Mouse (Mus musculus) liver (tissue): ENCODE measurements around the gene Zbtb20.

Source experiments
- DNase-seq: peaks from one replicate; pipeline ENCODE4 v3.0.0-alpha.2; 2020; ENCODE audit warnings: mixed read lengths

Zbtb20 gene

DNA sequence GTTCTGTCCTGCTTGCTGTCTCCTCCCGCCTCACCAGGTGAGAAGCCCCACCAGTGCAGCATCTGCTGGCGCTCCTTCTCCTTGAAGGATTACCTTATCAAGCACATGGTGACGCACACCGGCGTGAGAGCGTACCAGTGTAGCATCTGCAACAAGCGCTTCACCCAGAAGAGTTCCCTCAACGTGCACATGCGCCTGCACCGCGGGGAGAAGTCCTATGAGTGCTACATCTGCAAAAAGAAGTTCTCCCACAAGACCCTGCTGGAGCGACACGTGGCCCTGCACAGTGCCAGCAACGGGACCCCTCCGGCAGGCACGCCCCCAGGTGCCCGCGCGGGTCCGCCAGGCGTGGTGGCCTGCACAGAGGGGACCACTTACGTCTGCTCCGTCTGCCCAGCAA, 742.6 kb downstream of the Zbtb20 start:
- no peak for DNase-seq

DNA sequence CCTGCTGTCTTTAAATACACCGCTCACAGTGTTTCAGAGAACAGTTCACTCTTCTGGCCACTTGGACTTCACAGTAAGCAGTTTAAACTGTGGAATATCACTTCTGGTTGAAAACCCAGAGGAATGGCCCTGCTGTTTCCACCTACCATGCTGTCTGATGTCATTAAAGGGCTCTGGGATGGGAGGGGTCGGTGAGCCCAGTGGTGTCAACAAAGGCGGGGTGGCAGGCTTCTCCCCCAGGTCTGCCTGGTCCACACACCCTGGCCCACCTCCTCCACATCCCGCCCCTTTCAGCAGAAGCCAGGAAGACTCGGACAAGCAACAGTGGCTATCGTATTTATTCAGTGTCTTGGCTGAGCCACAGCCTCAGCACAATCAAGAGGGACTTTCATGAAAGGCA, 743.6 kb downstream of the Zbtb20 start:
- DNase-seq = no peak

DNA sequence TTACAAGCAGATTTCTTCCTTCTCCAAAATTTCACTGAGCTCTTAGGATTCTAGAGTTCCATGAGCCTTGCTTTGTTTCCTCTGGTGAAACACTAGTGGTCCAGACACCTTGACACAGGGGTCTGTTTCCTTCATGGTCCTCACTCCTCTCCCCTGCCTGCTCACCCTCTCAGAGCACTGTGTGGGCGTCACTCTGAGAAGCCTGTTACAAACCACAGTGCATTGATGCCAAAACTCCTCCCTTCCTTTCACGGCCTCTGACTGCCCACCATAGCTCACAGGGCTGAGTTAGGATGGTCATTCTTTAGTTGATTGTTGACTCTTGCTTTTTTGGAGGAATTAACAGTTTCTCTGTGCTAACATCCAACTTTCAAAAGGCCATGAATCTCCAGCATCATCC, 744.7 kb downstream of the Zbtb20 start:
- DNase-seq = no peak

DNA sequence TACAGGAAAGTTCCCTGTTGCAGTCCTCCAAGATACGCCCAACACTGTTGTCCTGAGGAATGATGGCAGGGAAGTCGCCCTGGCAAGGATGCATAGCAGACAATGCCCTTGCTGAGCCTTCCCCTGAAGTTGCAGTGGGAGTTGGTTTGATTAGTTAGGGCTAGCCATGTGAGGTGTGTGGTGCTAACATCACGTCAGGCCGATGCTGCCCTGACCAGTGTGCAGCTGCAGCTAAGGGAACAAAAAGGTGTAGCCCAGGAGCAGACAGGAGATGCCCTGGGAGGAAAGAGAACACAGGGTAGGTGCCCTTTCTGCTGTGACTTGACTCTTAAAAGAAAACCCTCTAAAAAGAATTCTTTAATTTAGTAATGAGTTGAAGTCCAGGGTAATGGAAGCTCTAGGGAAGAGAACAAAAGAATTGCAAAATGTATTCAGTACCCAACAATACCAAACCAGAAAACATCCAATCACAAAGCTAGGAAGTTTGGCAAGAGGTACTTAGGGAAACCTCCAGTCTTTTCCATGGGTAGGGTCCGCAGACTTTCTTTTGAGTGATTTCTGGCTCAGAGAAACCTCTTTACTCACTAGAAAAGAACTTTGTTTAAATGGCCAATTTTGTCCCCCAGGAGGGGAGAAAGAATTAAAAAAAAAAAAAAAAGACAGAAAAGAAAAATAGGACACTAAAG, 747.8 kb downstream of the Zbtb20 start:
- DNase-seq = no peak

DNA sequence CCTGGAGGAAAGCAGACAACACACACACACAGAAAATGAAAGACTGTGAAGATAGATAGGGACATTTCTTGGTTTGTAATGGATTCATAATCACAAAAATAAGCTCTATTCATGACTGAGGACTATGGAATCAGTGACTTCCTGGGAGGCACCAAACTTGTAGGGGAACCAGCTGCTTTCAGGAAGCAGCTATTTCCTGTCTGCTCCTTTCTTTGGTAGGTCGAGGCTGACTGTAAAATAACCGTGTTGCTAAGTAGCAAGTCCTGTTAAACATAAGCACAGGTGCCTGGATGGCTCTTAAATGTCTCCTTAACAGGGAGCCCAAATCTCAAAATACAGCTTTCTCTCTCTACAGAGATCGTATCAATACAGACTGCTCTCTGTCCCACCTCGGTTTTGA, 749.2 kb downstream of the Zbtb20 start:
- no peak for DNase-seq

DNA sequence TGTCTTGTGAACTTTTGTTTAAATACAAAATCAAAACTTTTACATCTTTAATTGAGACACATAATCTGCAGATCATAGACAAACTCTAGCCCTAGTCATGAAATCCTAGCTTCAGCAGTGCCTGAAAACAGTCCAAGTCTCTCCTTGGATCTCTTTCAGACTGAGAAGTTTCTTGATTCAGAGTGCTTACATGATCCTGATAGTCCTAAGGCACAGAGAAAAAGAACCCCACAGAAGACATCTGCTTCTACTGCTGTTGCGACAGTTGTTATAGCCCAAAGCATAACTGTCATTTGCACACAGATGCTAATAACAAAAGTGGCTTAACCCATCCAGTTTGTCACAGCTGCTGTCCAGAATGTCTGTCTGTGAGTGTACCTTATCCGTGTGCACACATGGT, 749.6 kb downstream of the Zbtb20 start:
- no peak for DNase-seq

DNA sequence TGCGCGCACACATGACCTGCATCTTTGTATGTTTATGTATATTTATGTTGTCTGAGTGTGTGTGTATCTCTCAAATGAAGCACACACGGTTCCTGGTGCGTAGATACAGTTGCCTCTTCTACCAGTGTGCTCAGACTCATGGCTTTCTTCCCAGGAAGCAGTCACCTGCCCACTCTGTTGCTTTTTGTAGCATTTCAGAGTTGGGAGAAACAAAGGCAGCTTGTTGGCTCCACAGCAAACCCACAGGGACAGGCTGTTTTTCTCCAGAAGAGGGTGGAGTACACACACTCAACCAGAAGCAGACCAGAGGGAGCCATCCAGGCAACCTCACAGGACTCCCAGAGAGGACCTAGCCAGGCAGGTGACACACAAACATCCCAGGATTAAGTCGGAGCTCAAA, 750.3 kb downstream of the Zbtb20 start:
- no peak for DNase-seq

DNA sequence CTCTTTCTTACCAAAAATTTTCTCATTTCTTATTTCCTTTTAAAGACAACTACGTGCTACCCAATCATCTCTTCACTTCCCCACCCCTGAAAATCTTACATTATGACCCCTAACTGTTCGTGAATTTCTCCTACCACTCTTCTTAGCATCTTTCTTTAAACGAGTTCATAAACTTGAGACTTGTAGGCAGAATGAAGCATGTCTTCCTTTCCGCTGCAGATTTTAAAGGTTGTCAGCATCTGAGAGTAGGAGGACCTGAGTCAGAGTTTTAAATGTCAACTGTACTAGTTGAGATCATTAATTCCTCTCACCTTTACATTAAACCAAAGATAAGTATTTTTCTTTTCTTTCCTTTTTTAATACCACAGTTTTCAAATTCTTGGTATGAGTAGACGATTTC, 753.0 kb downstream of the Zbtb20 start:
- no peak for DNase-seq

DNA sequence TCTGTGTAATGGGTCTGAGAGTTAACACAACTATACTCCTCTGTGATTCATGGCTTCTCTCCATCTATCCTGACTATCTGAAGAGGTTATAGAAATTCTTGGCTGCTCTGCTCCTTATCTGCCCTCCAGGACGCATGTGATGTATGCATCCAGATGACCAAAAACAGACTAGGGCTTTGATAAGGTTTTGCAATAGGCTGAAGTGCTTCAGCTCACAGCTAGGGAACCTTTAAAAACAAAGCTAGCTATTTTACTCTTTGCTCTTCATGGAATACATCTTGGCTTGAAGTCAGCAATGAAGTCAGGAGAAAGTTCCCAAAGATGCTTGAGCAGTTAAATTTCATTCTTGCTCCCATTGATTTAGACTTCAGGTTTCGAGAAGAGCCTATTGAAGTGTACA, 756.1 kb downstream of the Zbtb20 start:
- no peak for DNase-seq

DNA sequence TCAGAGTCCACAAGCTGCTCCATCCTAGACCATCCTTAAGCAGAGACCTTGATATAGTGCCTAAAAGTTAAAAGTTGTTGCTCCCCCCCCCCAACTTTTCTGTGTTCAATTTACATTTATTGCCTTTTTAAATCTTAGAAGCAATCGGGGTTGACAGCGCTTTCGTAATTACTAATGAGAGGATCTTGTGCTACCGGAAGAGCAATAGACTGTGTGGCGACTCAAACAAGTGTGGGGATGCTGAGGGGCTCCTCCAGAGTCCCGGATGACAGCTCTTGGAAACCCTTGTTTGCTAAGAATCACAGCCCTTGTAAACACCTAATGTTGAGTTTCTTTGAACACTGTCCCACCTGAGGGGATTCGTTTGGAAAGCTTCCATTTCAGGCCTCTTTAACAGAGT, 758.4 kb downstream of the Zbtb20 start:
- no peak for DNase-seq

DNA sequence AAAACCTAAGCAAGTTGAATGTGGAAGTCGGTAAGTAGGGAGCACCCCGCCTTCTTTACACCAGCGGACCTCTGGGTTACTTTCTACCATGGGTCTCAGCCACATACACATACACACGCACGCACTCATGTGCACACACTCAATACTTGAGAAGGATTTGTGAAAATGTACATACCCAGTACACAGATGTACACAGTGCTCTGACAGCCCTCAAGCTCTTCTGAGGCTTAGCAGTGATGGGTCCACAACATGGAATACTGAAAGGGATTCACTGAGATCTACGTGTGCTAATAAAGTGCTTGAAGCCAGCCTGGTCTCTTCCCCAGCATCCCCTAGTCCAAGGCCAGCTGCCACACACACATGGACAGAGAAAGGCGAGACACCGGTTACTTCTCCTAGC, 761.6 kb downstream of the Zbtb20 start:
- DNase-seq = no peak

DNA sequence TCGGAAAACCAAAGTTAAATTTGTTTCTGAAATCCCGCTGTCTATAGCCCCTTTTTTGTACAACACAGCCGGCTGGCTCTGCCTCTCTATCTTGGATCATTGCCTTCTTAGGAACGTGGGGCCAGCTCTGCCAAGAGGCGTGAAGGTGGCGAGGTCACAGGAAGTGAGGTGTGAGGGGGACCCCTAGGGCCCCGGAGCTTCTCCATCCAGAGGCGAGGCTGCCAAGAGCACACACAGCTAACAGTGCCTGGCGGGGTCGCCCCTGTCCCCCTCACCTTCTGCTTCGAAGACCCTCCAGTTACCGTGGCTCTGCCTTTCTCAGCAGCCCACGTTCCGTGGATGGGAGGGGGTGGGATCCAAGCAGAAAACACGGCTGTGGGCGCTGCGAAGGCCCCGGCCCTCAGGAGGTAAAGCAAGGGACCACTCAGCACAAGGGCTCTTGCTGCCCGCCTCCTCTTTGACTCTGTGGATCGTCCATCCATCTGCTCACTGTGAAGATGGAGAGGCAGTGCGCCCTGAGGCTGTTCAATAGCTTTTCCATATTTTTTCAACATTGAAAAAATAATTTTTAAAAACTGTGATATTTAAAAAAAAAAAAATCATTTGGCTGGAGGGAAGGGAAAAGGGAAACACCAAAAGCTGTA, 762.8 kb downstream of the Zbtb20 start:
- DNase-seq = no peak

DNA sequence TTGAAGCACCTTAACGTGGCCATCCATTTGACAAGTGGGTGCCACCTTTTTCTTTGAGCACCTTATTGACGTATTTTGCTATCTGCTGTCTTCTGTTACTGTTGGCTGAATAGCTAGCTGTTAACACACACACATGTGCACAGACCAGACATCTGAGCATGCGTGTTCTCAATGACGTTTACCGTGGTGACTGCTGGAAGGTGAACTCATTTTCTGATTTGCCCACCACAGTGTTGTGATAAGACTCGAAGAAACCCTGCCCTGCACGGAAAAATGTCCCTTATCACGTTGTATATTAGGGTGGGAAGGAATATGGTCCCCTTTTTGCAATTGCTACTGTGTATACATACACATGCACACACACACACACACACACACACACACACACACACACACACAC, 765.5 kb downstream of the Zbtb20 start:
- no peak for DNase-seq

DNA sequence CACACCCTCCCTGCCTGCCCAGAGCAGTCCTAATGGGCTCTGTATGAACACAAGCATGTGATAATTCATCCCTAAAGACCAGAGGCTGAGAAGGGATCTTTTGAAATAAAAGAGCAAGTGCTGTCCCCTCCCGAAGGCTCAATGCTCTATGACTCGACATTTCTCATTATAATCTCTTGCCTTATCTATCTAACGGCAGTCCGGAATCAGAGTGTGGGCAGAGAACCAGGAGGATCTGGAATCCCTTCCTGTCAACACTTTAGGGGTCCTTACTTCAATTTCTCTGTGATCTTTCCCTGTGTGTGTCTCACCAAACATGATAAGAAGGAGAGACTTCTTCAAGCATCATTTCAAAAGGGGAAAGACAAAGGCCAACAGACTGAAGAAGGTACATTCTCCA, 770.2 kb downstream of the Zbtb20 start:
- DNase-seq = no peak

DNA sequence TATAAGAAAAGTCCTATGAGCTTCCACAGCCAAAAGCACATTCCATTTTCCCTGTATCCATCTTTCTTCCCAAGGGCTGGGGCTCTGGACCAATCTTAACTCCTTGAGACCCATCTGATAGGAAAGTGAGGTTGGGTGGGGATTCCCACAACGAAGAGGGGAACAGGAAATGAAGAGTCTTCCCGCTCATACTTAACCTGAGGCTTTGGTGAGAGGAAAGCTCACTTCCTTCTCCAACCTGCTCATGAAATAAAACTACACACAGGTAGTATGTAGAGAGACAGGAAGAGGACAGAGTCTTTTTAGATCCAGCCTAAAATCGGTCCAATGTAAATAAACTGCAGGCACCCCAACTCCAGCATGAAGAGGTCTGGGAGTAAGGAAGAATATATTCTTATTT, 771.3 kb downstream of the Zbtb20 start:
- DNase-seq = no peak

DNA sequence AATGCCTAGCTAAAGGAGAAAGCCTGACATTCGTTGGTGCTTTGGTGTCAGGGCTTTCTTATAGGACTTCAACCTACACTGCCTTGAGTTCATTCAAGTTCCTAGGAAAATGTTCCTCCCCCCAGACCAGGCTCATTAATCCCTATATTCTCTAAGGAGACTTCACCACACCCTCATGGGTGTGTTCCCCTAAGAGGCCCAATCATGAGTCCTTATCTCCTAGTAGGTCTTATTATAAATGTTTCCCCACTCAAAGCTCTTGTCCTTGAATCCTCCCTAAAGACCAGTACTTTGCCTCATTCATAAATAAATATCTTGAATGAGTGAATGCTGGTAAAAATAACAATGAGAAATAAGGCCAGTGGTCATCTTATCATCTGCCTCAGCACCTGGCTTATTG, 772.0 kb downstream of the Zbtb20 start:
- no peak for DNase-seq

DNA sequence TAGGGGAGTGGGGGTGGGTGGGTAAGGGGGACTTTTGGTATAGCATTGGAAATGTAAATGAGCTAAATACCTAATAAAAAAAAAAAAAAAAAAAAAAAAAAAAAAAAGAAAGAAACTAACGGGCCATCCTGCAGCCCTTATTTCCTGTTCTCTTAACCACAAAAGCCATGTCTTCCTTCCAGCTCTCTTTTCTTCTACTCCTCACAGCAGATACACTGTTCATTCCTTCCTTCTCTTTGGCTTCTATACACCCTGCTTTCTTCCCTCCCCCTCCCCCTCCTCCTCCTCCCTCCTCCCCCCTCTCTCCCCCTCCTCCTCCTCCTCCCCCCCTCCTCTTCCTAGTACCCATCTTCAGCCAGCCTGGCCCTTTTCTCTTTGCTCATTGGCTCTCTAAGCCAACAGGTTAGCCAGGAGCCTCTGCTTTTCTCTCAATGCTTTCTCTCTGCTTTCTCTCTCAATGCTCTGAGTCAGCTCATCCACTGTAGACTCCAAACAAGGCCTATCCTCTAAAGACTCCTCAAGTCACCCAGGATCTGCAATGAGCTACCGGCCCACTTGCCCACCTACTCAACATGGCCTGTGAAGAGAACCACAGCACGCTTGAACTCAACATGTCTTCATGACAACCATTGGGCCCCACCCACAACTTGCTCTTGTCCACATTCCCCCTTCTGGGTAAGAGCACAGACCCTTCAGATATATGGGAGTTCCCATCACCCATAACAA, 774.8 kb downstream of the Zbtb20 start:
- DNase-seq = no peak

DNA sequence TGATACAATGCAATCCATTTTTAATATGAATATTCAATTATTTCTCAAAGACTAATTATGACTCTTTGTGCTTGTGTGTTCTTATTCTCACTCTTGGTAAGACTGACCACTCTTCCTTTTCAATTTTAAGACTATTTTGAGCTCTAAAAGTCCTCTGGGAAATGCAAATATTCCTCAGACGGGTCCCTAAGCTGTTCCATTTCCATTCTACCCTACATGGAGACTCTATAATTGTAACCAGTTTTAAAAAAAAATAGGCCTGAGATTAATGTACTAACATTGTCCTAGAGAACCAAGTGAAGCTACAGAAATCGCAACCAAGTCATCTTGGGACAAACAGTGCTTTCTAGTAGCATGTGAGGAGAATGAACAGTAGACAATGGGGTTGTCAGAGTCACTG, 777.6 kb downstream of the Zbtb20 start:
- no peak for DNase-seq

DNA sequence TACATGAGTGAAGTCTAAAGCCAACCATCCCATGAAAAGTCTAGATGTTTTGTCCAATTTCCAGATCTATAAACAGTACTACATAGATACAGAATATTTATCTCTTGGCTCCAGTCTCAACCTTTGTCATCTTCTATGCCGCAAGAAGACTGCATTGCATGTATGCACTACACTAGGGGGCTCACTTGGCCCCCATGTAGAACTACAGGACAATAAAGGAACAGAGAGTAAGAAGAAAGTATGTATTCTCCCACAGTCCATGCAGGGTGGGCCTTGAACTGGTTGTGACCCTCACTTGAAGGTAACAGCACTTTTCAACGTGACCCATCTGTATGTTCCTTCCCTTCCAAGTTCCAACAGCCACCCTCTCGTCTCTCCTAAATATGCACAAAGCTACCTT, 778.6 kb downstream of the Zbtb20 start:
- no peak for DNase-seq

DNA sequence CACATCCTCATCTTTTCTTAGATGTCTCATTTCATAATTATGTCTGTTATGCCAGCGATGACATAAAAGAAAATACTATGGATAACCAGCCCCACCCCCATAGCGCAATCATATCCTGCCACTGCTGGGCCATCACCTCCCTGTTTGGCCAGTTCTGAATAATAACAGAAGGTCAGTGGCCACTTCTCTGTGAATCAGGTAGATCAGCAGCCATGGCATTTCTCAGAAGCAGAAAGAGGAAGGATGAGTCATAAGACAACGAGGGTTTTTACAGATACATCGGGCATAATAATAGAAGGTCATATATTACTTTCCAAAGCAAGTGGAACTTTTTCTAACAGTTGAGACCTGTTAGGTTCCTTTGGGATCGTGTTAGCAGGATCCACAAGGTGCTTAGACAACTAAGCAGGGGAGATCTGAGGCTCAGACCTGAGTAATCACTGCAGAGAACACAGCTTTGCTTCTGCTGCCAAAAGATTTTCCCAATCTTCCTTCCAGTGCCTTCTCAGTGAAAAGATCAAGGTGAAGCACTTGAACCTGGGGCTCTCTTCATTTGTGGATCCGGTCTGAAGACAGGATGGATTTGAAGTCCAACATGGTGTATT, 779.6 kb downstream of the Zbtb20 start:
- no peak for DNase-seq

DNA sequence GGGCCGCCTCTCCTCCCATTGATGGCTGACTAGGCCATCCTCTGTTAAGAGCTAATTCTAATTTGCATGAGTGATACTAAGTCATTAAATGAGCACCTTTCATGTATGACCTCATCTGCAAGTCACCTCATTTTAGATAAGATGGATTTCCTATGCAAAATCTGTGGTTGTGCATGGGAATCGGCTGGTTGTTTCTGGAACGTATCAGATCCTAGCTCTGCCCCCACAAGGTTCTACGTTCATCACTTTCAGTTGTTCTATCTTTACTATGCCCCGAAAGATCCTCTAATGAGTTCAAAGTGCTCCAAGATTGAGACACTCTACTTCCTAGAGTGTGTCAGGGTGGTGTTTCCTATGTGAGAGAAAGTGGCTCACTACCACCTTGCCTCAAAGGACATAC, 785.9 kb downstream of the Zbtb20 start:
- no peak for DNase-seq

DNA sequence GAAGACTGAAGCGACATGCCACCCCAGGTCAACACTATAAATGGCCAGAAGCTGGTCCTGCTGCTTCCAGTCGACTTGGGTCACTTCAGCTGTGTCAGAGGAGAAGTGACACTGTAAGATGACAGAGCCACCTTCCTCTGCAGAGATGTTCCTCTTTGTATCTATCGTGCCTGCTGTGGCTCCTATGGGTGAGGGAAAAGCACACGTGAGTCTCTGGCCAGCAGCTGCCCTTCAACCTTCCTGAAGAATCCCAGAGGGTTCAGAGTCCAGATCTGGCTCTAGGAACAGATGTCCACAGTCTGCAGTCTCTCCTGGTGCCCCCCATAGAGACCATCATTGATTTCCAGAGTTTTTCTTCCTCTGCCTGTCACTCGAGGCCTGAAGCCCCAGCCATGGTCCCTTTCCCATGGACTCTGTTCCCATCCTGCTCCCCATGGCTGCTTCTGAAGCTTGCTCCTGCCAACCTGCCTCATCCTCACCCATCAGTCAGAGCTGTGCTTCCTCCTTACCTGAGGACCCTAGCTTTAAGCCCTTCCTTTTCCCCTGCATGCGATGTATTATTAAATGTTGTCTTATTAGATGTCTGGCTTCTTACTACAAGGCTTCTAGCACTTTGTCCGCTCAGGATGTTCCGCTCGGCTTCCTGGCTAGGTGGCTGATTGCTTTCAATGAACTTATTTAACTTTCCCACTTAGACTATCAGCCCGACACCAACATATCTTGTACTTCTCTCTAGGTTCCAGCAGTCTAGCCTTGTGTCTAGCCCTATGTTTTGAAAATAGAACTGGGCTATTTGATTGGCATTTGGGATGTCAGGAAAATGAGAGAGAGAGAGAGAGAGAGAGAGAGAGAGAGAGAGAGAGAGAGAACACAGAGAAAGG, 786.7 kb downstream of the Zbtb20 start:
- no peak for DNase-seq

DNA sequence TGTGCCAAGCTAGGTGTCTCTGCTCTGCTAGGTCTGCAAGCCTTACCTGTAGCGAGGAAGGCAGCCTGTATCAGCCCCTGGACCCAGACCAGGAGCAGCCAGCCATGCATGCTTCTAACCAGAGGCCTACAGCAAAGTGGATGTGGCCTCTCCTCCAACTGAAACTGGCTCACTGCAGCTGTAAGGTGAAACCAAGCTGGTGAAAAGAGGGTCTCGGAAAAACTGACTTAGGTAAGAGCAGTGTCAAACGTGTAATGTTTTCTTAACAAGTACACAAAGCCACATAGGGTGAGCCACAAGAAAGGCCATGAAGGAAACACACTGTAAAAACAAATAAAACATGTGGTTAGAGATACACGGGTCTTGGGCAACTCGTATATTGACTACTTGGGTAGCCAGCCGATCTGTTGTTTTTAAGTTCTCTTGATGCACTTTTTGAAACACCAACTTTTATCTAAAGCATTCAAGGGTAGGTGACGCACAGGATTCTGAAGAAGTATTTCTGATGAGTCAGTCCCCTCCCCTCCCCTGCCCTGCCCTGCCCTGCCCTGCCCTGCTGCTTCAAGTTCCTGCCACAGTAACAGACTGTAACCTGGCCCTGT, 788.4 kb downstream of the Zbtb20 start, which contains the start of gene Tigit:
Tigit (minus strand) TSS at position 169 of the 602 bp plus-strand sequence.
- no peak for DNase-seq
